Mouse (Mus musculus) cerebellum, adult 11-12 months (tissue): Measurements from ENCODE around the gene Ppp1r13b.
A peak's percentile ranks its signal among the peaks of the same experiment; 100 is the strongest.

Experiments
- DNase-seq: peaks from one replicate; pipeline ENCODE4 v3.0.0; 2022

Gene Ppp1r13b

DNA sequence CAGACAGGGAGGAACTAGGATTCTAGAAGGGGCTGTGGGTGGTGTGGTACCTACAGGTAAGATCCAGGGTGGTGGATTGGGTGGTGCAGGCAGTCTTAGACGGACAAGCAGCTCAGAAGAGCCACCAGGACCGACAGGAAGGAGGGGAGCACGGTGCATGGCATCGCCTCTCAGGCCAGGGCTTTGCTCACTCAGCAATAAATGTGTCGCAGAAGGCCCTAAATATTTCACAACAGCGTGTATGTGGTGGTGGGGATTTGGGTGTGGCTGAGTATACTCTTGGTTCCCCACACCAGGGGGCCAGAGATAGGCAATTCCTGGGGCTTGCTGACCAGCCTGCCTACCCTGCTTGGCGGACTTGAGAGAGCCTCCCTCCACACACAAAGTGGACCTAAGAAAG, 87.2 kb downstream of the Ppp1r13b start:
- DNase-seq, result no peak

DNA sequence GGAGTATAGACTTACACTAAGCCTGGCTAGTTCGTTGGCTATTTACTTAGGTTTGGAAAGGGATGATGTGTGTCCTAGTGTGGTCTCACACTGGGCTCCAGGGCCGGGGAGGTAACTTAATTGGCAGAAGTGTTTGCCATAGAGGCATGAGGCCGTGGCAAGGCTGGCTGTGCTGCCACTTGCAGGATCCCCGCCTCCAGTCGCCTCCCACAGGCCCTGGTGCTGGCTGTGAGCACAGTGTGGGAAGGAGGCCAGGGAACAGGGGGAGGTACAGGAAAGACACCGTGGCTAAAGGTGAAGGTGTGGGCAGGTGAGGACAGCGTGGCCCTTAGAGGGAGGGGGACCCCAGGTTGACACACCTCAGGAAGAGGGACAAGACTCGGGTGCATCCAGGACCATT, 88.0 kb downstream of the Ppp1r13b start:
- peak; percentile 55 for DNase-seq

GRCm38 (mm10) chr12:111817991-111818390, 89.9 kb downstream of the Ppp1r13b start:
- DNase-seq, result no peak

DNA sequence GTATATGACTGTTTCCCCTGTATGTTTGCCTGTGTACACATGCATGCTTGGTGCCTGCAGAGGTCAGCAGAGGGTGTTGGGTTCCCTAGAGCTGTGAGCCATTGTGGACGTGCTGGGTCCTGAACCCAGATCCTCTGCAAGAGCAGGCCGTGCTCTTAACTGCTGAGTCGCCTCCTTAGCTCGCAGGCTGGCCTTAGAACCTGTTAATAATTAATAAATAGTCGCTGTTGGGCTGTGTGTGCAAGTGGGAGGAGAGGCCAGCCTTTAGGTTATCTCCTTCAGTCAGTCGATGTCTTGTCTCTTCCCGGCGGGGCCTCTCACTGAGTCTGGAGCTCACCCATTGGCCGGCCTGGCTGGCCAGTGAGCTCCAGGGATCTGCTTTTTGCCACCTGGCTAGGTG, 90.9 kb downstream of the Ppp1r13b start:
- DNase-seq, result no peak

DNA sequence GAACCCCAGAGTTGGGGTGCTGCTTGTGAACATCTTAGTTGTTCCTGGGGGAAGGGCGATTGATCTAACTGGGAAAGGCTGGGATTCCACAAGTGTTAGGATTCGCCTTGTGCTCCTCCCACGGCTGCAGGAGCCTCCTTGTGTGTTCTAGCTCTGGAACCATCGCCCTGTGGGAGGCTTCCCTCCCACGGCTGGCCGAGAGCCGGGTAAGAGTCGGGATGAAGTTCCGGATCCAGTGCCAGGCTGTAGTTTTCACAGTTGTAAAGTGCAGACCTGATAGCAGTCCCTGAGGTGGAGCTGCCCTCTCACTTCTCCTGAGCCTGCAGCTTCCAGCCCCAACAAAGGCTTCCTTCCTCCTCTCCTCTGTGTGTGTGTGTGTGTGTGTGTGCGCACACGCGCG, 91.4 kb downstream of the Ppp1r13b start:
- peak; percentile 35 for DNase-seq

DNA sequence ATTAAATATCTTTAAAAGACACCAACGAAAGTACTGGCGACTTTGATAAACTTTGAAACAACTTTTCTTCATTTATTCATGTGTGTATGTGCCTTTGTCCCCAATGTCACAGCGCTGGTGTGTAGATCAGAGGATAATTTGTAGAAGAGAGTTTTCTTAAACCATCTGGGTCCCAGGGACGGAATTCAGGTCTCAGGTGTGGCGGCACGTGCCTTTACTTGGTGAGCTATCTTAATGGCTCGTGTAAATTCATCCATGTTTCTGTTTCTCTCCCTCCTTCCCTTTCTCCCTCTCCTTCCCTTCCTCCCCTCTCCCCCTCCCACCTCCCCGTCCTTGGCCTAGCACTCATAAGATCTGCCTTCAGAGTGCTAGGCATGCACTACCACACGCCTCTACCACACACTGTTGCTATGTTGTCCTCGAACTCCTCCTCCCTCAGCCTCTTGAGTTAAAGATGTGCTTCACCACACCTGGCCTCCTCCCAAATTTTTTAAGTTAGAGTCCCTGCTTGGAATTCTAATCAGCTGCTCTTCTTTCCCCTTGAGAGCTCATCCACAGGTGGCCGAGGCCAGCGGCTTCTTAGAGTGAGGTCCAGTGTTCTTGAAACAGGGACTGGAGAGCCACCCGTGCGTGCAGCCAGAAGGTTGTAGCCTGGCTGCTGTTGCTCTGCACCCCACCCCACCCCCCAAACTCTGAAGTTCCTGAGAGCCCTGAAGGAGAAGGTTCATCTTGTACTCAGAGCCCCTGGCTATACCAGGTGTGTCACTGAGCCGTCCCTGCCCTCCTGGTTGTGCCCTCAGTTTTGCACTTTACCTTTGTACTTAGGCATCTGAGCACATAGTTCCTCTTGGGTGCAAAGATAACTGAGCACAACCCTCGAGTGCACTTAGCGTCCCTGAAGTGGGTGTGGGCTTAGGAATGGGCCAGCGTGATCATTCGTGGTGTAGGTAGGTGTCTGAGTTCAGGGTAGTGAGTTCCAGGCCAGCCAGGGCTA, 92.8 kb downstream of the Ppp1r13b start:
- DNase-seq, result peak; percentile 53

DNA sequence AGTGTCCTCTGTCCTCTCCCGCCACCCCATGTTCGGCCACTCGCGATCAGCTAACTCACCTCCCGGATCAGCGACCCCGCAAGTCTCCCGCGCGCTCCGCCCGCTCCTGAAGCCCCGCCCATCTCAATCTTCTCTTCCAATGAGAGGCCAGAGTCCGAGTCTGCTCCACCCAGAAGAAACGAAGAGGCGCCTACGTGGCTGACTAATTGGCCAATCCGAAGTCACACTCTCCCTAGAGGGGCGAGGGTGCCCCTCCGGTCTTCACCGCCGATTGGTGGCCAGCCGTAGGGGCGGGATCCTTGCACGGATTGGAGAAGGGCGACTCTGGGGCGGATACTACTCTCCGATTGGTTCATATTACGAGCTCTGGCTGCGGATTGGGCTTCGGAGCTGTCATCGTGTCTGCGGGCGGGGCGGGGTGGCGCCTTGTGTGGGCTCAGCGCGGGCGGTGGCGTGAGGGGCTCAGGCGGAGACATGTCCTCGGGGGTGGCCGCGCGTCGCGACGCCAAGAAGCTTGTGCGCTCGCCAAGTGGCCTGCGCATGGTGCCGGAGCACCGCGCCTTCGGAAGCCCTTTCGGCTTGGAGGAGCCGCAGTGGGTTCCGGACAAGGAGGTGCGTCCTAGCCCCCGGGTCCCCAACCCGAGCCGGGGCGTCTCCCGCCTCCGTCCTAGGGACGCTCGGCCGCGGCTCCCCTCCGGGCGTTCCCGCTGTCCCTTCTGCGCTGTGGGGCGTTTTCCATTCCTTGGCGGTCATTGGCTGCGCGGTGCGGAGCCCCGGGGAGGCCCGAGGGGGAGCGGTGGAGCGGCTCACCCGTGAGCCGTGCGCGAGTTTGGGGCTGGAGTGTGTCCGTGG, 93.9 kb downstream of the Ppp1r13b start, which contains the start of the genes Xrcc3 and Zfyve21:
Gene Xrcc3 (minus strand): TSS at position 108 of the 852 bp plus-strand sequence.
Gene Zfyve21 (plus strand): TSS at position 405 of the 852 bp plus-strand sequence.
- peak; percentile 99 for DNase-seq

DNA sequence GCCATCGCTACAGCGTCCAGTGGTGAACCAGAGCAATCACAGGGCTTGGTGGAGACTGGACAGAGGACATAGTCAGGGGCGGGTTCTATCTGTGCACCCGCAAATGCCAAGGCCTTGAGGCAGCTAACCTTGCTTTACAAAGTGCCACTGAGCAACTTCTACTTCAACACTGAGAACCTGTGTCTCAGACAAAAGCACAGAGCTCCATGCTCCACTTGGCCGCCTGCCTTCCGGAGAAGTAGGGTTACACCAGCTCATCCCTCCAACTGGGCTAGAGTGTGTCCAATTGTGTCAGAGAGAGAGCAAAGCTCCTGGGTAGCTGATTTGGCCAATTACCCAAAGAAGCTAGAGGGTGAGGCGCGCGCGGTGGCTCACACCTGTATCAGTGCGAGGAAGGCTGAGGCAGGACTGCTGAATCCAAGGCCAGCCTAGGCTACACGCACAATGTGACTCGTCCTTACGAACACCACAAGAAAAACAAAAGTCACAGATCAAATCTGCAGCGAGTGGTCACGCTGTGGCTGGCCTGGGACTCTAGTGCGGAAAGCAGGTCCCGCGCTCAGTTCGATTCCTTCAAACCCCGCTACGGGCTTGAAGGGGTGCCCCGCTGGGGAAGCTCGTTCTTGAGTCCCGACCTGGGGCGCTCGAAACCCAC, 94.7 kb downstream of the Ppp1r13b start:
- peak; percentile 66 for DNase-seq

DNA sequence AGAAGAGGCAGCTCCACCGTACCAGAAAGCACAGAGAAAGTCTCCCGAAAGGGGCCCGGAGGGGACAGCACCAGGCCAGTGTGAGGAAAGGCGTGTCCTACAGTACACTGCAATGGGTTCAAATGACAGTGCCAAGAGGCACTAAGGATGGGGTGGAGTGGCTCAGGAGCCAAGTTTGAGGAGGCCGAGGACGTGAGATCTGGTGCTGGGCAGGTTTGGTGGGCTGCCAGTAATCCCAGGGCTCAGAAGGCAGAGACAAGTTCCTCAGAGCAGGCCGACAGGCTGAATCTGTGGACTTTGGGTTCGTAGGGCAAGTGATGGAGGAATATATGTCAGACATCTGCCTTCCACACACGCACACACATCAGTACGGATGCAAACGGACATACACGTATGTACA, 95.3 kb downstream of the Ppp1r13b start:
- DNase-seq, result peak; percentile 58

DNA sequence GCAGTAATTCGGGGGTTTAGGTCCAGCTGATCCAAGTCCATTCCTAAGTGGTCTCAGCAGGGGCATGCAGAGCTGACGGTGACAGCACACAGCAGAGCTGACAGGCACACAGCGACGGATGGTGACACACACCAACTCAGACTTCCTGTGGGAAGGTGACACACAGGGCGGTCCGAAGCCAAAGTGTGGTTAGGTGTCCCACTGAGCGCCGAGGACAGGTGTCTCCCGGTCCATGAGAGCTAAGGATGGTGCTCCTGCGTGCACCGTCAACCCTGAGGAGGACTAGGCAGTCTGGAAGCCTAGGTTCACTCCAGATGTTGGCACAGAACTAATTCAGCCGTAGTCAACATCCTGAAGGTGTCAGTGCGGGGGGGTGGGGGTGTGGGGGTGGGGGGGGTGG, 95.8 kb downstream of the Ppp1r13b start:
- peak; percentile 54 for DNase-seq

- DNase-seq, result peak; percentile 83
These were observed 98.1 kb downstream of the Ppp1r13b start for GRCm38 (mm10) chr12:111809762-111810161.

DNA sequence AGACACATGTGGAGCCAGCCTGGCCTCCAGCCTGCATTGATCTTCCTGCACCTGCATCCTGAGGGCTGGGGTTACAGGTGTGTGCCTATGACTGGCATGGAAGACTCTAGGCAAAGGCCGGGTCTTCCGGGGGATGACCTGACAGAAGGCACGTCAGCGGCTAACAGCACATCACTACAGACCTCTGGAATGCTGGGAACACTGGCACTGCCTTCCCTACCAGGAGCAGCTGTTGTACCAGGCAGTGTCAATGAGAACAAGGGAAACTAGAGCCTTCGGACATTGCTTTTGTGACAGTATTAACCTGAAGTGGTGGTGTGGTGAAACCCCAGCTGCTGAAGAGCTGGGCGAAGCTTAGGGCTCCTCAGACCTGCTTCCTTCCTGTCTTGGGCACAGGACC, 99.1 kb downstream of the Ppp1r13b start:
- no peak for DNase-seq

DNA sequence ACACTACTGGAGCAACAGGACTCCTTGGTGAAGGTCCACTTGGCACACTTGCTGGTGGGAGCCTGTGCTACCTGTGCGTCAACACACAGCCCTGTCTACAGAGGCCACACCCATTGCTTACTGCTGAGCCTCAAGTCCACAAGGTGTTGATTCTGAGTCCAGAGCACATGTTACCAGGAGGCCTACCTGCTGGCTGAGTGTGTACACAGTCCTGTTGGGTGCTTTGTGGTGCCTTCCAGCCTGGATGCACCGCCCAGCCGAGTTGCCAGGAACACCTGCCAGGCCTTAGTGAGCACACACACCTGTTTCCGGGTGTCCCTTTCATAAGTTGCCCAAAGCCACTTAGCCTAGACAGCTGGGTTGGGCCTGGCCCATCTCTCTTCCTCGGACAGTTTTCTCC, 104.4 kb downstream of the Ppp1r13b start:
- no peak for DNase-seq

DNA sequence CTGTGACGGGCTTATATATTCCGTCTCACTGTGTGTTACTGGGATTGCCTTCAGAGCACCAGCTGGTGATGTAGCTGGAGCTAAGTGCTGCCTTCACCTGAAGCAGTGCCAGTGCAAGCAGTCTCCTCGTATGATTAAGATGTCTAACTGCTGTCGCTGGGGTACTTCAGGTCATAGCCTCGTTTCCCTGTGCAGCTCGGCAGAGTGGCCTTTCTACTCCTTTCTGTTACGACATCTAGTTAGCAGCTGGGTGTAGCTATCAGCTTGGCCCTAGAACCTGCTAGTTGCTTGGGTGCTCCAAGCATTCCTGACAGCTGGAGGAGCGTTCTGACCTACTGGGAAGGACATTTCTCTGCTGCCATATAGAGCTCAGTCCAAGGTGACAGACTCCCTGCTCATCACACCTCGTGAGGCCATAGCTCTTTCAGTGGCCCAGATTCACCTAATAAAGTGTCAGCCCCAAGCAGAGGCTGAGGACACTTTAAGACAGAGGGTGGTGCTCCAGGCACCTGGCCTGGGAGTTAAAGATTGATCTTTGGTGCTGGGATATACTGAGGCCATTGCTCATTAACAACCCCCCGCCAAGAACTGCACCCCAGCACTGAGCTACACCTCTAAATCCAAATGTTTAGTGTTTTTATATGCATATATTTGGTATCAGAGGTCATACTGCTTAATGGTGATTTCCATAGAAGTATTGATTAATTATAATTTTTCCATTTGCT, 107.3 kb downstream of the Ppp1r13b start:
- no peak for DNase-seq

GRCm38 (mm10) chr12:111798493-111798892, 109.4 kb downstream of the Ppp1r13b start:
- DNase-seq, result no peak

DNA sequence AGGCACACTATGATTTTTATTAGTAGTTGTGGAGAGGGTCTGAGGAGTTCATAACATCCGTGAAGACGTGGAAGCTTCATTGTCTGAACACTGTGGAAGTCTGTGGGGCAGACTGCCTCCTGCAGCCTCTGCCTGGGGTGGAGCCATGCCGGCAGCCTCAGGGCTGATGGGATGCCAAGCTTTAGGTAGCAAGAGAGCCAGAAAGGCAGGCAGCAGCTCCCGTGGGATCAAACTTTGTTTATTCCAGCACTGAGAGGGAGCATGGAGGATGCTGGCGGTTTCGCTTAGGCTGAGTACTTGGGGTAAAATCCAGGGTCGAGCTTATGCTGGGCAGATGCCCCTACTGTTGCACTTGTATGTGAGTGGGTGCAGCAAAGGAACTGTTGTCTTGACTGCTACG, 110.7 kb downstream of the Ppp1r13b start:
- DNase-seq, result no peak

- DNase-seq, result peak; percentile 73
These were observed 112.6 kb downstream of the Ppp1r13b start for GRCm38 (mm10) chr12:111795180-111795895.

DNA sequence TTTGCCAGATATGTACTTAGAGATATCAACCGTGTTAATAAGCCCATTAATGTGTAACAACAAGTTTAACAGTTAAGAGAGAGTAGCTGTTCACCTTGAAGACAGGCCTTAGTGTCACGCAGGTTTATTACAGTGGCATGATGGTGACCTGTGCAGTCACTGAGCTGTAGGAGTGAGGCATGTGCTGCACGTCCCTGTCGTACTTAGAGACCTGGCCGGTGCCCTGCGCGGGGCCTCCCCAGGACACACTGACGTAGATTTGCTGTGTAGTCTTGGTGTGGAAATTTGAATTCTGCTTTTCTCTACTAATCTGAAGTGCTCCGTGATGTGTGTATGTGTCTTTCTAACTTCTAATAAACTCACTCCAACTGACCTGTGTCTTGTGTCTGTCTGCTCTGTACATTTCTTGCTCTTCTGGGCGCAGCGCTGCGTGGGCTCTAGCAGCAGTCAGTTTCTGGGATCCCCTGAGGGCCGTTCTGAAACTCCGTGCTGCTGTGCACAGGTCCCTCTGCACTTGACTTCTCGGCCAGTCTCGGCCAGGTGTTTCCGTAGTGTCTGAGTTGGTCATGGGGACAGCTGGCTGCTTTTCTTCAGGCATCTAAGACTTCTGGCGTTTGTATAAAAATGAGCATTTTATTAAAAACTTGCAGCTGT, 113.3 kb downstream of the Ppp1r13b start:
- DNase-seq, result no peak

GRCm38 (mm10) chr12:111794102-111794501, 113.8 kb downstream of the Ppp1r13b start:
- peak; percentile 54 for DNase-seq

DNA sequence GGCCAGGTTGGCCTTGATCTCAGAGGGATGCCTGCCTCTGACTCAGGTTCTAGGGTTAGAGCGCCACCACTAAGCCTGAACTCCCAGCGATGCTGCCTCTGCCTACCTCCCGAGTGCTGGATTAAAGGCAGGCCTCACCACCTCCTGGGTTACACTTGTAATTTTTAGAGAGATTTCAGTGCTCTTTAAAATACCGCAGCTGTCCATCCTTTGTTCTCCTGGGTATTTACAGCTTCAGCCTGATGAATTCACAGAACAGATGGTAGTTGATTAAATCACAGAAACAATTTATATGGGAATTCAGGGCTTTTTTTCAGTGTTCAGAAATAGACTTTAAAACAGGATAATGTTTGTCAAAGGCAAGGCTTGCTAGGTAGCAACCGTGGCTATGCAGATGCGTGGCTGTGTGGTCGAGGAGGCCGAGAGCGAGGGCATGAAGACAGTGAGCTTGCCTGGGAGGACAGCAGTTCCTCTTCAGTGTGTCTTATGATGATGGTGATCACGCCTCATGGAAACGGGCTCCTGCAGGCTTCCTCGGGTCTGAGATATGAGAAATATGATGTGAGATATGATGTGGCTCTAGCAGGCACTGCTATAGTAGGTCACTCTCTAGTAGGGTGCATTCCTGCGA, 116.3 kb downstream of the Ppp1r13b start:
- DNase-seq, result no peak
